Mouse (Mus musculus): Measurements from ENCODE around the gene Gm12794.
"Not testable (repeated sequence)": the region's sequence is repeated elsewhere in the genome, so short reads cannot be mapped to it uniquely, and the experiment has no call there.

The Gm12794 gene

GRCm38 (mm10) chr4:101940107-101940506, at the start of gene Gm12794:
Gm12794 (plus strand) TSS chr4:101940407.
- DNase-seq (ENCODE audit: low spot score in 2 of 2) = not testable (repeated sequence)

- DNase-seq (ENCODE audit: low spot score in 2 of 2) = no peak
These were observed 46.4 kb upstream of the Gm12794 start, which contains the start of gene C130073F10Rik for GRCm38 (mm10) chr4:101893656-101894420. C130073F10Rik (minus strand) TSS chr4:101893789.

GRCm38 (mm10) chr4:101908821-101909220, 31.4 kb upstream of the Gm12794 start, which contains the start of gene Gm12800:
Gm12800 (plus strand) TSS chr4:101909121.
- DNase-seq (ENCODE audit: low spot score in 2 of 2) = not testable (repeated sequence)

- DNase-seq (ENCODE audit: low spot score in 2 of 2) = not testable (repeated sequence)
These were observed 40.7 kb downstream of the Gm12794 start, which contains the start of gene Gm12790 for GRCm38 (mm10) chr4:101980949-101981348. Gm12790 (minus strand) TSS chr4:101981049.

- no peak for DNase-seq (ENCODE audit: low spot score in 2 of 2)
These were observed 45.5 kb downstream of the Gm12794 start for GRCm38 (mm10) chr4:101985678-101986077.

- DNase-seq (ENCODE audit: low spot score in 2 of 2) = not testable (repeated sequence)
These were observed 46.1 kb downstream of the Gm12794 start, which contains the start of gene Gm12789 for GRCm38 (mm10) chr4:101986326-101986725. Gm12789 (plus strand) TSS chr4:101986626.
